Mouse (Mus musculus) heart, postnatal 36 days (tissue): ENCODE measurements around the gene Spata46. TPM values are rescaled to one million over a fixed set of nuclear protein-coding genes. Genes with fewer than 3 reads are reported as not detected.

ENCODE experiments used
- DNase-seq, 2 experiments: peaks; one replicate each; pipeline ENCODE4 v3.0.0; 2021 to 2022
- intact Hi-C: fragments of 180-260 bp; cut with DNase I; formaldehyde crosslinking; loops from one replicate; pipeline ENCODE4 v1.15.1; 2025
- total RNA-seq, 2 experiments: library from RNA; stranded (reverse); gene quantifications; 2 replicates each; pipeline ENCODE4 v1.2.3; 2021

The Spata46 gene
- total RNA-seq = not detected

DNA sequence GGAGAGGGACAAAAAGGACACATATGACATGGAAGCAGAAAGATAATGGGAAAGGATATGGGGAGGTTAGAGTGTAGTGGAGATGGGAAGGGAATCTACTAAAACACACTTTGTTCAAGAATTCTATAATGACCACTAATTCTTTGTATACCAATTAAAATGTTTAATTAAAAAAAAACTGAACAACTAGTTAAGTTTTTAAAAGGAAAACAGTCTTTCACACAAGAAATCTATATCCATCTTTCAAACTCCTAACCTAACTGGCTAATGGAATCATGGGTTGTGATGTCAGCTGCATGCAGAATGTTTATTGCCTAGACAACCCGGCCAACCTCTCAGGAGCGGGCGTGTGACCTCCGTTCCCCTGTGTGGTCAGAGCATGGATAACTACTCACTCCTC lies at the start of gene Spata46:
Gene Spata46, plus strand, starts transcription at position 301 of the 400 bp plus-strand sequence.
- intact Hi-C loops = no loop called here
- no peak for DNase-seq

- intact Hi-C loops = no loop called here
Measured at GRCm38 (mm10) chr1:170270281-170270680, 38.3 kb upstream of the Spata46 start.

GRCm38 (mm10) chr1:170270696-170271095 lies 37.9 kb upstream of the Spata46 start:
- DNase-seq = no peak
- intact Hi-C loops = no loop called here

More at GRCm38 (mm10) chr1:170270281-170270680, 38.3 kb upstream of the Spata46 start:
- no peak for DNase-seq

DNA sequence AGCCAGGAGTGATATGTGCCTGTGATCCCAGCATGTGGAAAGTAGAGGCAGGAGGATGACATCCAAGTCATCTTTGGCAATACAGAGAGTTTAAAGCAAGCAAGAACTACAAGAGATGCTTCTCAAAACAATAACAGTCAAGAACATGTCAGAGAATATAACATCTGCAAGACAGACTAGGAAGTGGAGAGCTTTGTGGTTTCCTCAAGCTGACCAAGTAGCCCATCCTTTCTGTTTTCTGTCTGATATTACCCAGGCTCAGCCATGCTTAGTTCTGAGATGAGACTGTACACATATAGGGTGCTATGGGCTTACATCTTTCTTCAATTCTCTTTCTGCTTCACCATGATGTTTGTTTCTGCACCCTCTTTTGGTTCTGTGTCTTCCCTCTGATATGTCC lies 35.4 kb upstream of the Spata46 start:
- no peak for DNase-seq
- intact Hi-C loops = no loop called here

DNA sequence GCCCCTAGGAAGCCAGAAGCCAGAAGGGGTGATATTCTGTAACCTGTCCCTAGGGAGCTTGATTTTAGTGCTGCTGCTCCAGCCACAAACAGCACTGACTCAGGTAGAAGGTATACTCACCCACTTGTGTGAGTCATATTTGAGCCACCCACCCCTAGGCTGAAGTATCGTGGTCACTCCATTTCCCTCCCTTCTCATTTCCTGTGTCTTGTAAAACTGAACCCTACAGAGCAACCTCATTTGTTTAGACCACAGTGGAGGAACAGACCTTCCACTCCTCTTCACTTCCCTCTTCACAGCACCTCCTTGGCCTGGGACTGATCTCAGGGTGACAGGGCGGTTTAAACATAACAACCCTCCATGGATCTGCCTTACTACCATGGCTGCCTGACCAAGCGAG lies 31.6 kb upstream of the Spata46 start, which contains the start of gene Sh2d1b1:
Gene Sh2d1b1, plus strand, starts transcription at position 305 of the 400 bp plus-strand sequence.
- intact Hi-C loops = no loop called here
- DNase-seq = no peak

DNA sequence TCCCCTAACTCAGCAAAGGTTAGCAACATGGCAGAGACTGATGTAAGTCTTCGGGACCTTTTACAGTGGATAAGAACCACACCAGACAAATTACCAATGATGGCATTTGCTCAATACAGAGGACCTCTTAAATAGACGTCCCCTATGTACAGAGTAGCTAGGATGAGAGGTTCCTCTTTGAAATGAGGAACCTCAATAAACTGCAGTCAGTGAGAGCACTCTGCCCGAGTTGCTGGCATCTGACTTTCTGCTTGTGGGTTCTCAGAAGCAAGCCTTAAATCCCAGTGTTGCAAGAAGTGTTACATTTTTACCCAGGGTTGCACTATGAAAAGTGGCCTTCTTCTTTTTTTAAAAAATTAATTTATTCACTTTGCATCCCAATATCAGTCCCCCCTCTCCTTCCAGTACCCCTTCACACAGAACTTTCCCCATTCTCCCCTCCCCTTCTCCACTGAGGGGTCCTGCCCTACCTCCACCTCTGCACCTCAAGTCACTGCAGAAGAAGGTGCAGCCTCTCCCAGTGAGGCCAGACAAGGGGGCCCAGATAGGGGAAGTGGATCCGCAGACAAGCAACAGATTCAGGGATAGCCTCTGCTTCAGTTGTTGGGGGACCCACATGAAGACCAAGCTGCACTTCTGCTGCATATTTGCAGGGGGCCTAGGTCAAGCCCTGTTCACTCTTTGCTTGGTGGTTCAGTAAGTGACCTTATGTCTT lies 26.0 kb upstream of the Spata46 start:
- intact Hi-C loops = no loop called here
- no peak for DNase-seq

DNA sequence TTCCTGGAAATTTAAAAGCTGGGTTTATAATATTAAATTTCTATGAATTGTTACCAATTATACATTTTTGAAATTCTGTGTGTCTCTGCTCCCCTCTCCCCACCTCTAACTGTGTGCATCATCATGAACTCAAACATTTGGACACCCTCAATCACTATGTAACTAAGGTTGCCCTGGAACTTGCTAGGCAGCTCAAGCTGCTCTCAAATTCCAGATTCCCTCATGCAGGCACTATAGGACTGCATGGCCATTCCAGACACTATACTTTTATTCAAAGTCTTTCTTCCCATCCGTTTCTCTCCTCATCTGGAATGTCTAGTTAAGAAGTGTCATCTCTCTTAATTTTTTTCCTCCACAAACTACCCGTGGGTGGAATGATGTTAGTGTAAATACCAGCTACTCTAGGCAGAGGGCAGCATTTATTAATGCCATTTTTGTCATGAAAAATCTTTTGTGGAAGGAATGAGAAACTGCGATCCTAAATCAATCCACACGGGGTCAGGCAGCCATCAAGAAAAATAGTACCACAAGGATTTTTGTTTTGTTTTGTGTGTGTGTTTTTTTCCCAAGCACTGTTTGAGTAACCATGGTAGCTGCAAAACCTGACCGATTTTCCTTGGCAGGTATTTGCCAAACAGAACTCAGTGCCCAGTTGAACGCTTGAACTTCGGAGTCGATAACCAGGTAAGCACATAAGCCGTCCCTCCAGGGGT lies 16.2 kb upstream of the Spata46 start:
- DNase-seq = peak; percentile 28 to 30
- intact Hi-C loops = loop anchor here (1.0 to 5.0 kb wide), 3 partner anchors 321 to 545 kb away; no protein-coding TSS in a partner anchor

GRCm38 (mm10) chr1:170293257-170293656 lies 15.3 kb upstream of the Spata46 start:
- DNase-seq = no peak
- intact Hi-C loops = loop anchor here (5.0 kb wide), 2 partner anchors 339 to 544 kb away; no protein-coding TSS in a partner anchor

DNA sequence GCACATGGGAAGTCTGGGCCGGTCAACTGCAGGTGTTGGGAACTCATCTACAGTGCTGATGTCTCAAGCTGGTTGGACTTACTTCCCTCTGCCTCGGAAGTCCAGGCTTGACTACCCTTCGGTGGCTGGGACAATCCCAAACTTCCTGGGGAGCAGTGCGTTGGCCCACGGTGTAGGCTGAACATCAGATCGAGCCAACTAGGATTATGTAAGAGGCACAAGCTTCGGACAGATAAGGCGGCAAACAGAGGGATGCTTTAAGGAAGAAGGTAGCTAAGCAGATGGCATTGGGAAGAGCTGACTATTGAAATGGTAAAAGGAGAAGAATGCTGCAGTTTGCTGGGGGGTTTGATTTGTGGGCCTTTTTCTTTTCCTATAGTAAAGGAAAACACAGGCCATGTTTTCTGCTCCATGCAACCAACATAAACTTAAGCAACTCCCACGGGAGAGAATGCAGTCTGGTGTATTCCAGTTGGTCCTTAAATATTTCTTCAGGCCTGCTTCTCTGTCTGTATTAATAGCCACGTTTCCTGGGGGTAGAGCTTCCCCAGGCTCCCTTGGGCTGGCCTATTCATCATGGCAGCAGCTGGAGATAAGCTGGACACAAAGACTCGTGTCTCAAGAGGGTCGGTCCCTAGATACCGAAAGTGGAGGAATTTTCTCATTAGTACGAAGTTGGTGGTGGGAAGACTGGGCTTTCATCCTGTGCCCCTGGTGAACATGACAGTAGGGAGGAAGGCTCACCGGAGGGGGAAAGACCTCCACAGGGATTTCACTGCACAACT lies 13.6 kb upstream of the Spata46 start:
- DNase-seq = no peak
- intact Hi-C loops = loop anchor here (5.0 kb wide), 2 partner anchors 337 to 542 kb away; no protein-coding TSS in a partner anchor

GRCm38 (mm10) chr1:170299496-170299895 lies 9.1 kb upstream of the Spata46 start:
- intact Hi-C loops = no loop called here
- no peak for DNase-seq

DNA sequence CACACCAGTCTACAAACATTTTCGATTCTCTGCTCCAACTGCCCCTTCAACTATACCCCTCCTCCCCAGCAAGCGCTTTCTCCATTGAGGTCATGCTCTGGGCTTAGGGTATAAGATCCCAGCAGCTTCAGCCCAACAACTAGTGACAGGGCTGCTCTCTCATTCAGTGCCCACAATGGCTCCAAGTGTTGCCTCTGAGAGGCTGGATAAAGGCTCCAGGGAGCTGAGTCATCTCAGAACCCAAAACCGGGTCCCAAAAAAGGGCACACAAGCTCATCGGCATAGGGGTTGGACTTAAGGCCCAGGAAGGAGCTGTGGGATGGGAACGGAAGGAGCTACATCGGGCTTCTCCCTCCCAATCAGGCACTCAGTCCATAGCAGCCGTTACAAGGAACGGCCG lies 6.9 kb upstream of the Spata46 start:
- no peak for DNase-seq
- intact Hi-C loops = no loop called here

DNA sequence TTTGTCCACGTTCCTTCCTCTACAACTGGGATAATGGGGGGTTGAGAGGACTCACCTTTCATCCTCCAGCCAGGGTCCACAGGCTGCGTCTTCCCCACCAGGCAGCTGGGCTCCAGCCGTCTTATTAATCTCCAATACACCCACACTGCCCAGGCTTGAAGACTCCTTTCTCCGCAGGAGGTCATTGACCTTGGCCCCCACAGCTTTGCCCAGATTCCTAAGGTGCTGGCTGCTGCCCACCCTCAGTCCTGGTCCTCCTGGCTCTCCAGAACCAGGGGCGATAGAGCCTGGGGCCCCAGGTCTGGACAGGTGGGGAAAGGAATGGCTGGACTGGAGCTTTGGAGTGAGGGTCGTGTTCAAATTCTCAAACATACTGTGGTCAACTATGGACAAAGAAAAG lies 6.1 kb upstream of the Spata46 start:
- intact Hi-C loops = no loop called here
- no peak for DNase-seq

- no peak for DNase-seq
- intact Hi-C loops = no loop called here
Measured at GRCm38 (mm10) chr1:170303103-170303502, 5.5 kb upstream of the Spata46 start.

DNA sequence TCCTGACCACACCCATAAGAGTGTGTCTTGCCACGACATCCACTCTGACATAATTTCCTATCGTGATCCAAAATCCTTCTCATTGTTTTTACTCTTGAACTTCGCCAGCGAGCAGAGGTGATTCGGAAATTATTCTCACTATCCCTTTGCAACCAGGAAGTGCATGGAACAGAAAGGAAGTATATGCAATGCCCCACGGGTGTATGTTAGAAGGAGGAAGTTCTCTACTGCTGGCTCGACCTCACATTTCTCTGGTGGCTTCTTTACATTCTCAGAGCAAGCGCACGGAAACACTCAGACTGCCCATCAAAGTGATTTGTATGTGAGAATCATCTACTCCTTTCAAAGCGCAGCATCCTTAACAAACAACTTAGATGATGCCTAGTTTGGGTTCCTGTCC lies 3.6 kb upstream of the Spata46 start:
- intact Hi-C loops = no loop called here
- no peak for DNase-seq

DNA sequence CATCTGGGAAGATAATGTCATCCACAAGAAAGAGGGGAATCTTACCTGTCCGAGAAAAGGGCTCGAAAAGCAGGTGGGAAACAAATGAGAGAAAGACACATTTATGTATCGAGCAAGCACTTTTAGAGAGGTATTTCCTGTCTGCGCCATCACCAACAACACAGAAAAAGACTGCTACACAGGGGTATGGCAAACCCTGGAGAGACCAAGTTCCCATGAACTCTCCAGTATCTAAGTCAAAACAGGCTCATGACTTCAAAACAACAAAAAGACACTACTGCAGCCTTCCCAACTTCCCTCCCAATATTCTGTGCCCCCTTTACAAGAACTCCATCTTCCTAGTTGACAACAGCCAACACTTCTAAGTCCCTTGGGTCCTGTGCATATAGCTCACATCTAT lies 2.4 kb upstream of the Spata46 start, which contains the start of gene Gm7694:
Gene Gm7694, minus strand, starts transcription at position 101 of the 400 bp plus-strand sequence.
- DNase-seq = no peak
- intact Hi-C loops = no loop called here

DNA sequence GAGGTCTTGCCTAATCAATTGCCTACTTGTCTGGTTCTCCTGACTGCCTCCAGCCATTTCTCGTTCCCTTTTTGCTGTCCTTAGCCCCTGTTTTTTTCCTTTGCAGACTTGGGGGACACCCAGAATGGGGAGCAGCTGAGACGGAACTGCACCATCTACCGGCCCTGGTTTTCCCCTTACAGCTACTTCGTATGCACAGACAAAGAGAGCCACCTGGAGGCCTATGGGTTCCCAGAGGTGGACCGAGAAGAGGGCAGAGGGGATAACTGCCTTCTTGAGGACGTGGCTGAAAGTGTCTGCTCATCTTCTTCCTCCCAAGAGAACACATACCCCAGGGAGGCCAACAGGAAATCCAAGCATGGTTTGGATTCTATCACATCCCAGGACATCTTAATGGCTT lies 2.8 kb downstream of the Spata46 start:
- DNase-seq = no peak
- intact Hi-C loops = no loop called here

DNA sequence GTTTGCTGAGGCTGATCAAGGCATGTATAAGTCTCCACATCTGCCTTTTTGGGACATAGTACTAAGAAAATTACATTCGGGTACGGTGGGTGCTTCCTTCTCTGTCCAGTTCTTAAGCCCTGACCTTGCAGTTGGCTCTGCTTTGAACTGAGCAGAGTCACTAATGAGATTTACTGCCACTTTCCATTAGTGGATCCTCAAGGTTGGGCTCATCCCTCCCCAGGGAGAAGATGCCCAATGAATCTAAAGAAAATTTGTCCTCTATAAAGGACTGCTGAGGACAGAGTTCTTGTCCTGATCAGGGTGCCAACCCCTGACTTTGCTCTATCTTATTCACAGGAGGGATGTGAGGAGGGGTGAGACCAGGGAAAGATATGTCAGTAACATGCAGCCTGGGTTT lies 13.4 kb downstream of the Spata46 start:
- intact Hi-C loops = no loop called here
- DNase-seq = no peak

DNA sequence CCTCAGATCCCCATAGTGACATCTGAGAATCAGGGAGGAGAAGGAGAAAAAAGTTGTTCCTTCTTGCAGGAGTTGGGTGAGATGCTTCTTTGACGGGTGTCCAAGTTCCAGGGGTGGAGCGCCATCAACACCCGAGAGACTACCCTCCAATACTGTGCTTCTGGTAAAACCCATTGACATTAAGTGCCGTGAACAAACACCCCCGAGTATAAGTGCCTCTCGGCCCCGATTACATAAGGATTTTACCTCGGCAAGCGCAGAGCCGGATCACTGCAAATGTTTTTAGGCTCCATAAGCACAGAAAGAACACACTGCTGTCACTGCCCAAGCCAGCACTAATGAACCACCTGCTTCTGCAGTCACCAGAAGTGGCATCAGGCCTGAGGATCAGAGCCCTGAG lies 14.4 kb downstream of the Spata46 start:
- DNase-seq = no peak
- intact Hi-C loops = no loop called here

DNA sequence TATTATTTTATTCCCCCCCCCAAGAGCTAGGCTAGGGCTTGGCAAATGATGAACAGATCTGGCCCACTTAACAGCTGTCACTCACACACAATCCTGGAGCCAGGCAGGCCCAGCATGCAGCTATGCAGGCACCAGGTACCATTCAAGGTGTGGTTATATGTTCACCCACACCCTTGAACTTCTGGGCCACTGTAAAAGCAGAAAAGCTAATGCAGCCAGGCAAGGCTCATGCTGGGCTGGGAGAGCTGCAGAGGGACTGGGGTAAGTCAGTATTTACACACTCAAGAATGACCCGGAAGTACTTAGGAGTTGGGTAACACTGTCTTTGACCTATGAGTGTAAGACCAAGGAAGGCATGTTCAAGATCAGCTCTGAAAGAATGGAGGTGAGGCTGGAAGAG lies 15.7 kb downstream of the Spata46 start:
- intact Hi-C loops = no loop called here
- DNase-seq = no peak

- intact Hi-C loops = no loop called here
- no peak for DNase-seq
Measured at GRCm38 (mm10) chr1:170325277-170325676, 16.7 kb downstream of the Spata46 start.

- intact Hi-C loops = no loop called here
- no peak for DNase-seq
Measured at GRCm38 (mm10) chr1:170331926-170332325, 23.3 kb downstream of the Spata46 start.
